Mouse (Mus musculus): Measurements from ENCODE around the gene Ctbs.

- no peak for TF ChIP-seq POLR2A (IDR thresholded peaks at IDR 0.05; ENCODE audit: borderline replicate concordance, extremely low read depth, insufficient read depth, insufficient read length, poor library complexity, severe bottlenecking)
- TF ChIP-seq CTCF (IDR thresholded peaks at IDR 0.05; ENCODE audit: borderline replicate concordance, extremely low read depth, insufficient read depth, insufficient read length) = no peak
Observed at GRCm38 (mm10) chr3:146486464-146486863, 36.9 kb downstream of the Ctbs start.
